Mouse (Mus musculus) limb, embryonic 14.5 days (tissue): ENCODE measurements around the gene Btnl6. TPM values are rescaled to one million over a fixed set of nuclear protein-coding genes. Genes with fewer than 3 reads are reported as not detected.
"Not testable (repeated sequence)": the region's sequence is repeated elsewhere in the genome, so short reads cannot be mapped to it uniquely, and the experiment has no call there.

ENCODE experiments used
- ATAC-seq: fragments of 200-750 bp; cut with Nextera tagmentation; 2 replicates; pipeline ENCODE4 v1.8.0; 2017; ENCODE audit warnings: low read depth, moderate number of reproducible peaks, moderate TSS enrichment; ENCODE audit not compliant: low FRiP score
- DNase-seq: peaks from one replicate; pipeline ENCODE4 v3.0.0-alpha.2; 2015; ENCODE audit warnings: low spot score
- H3K27ac ChIP-seq: fragments of 300-500 bp; sonication (generic); replicated peaks from 2 replicates; pipeline ENCODE4 v1.5.1; 2014; ENCODE audit warnings: low read depth, mild to moderate bottlenecking, low read length, moderate library complexity, mixed read lengths
- H3K27me3 ChIP-seq: fragments of 300-500 bp; sonication (generic); 2 replicates; pipeline ENCODE4 v1.6.1; 2014; ENCODE audit warnings: low read length, mixed read lengths; ENCODE audit not compliant: control insufficient read depth, insufficient read depth
- H3K36me3 ChIP-seq: fragments of 300-500 bp; sonication (generic); 2 replicates; pipeline ENCODE4 v1.6.1; 2014; ENCODE audit warnings: mild to moderate bottlenecking, low read length, moderate library complexity, mixed read lengths; ENCODE audit not compliant: control insufficient read depth, insufficient read depth
- H3K4me1 ChIP-seq: fragments of 300-500 bp; sonication (generic); 2 replicates; pipeline ENCODE4 v1.6.1; 2014; ENCODE audit warnings: antibody characterized with exemption, low read length, mixed read lengths; ENCODE audit not compliant: control insufficient read depth, insufficient read depth
- H3K4me2 ChIP-seq: fragments of 300-500 bp; sonication (generic); replicated peaks from 2 replicates; pipeline ENCODE4 v1.6.1; 2014; ENCODE audit warnings: low read depth, mild to moderate bottlenecking, low read length, moderate library complexity; ENCODE audit not compliant: severe bottlenecking
- H3K4me3 ChIP-seq: fragments of 300-500 bp; sonication (generic); replicated peaks from 2 replicates; pipeline ENCODE4 v1.5.1; 2014; ENCODE audit warnings: low read length
- H3K9ac ChIP-seq: fragments of 300-500 bp; sonication (generic); 2 replicates; pipeline ENCODE4 v1.6.1; 2014; ENCODE audit warnings: mild to moderate bottlenecking, low read depth, low read length, moderate library complexity; ENCODE audit not compliant: severe bottlenecking
- H3K9me3 ChIP-seq: fragments of 300-500 bp; sonication (generic); 2 replicates; pipeline ENCODE4 v1.6.1; 2016; ENCODE audit warnings: low read length; ENCODE audit not compliant: control insufficient read depth
- POLR2A ChIP-seq: fragments of 200-500 bp; IDR thresholded peaks from 2 replicates; pipeline ENCODE4 v1.8.0; 2012; ENCODE audit warnings: inconsistent platforms, mild to moderate bottlenecking, moderate library complexity, borderline replicate concordance; ENCODE audit not compliant: insufficient read depth, insufficient read length; ENCODE audit errors: extremely low read depth
- WGBS: fragments of 180-500 bp; shearing (Covaris S2); extraction: QIAGEN DNeasy Blood & Tissue Kit; methylation state at CpG from one replicate; pipeline ENCODE4 v1.1.7; 2014; 5-methylcytosine and 5-hydroxymethylcytosine counted together
- polyA plus RNA-seq, 2 experiments: library from polyadenylated mRNA; depleted of rRNA in 1 of 2; stranded (reverse) in 1 of 2; unstranded in 1 of 2; fragments of >200 nt; fragmentation: Nextera tagmentation in 1 of 2; extraction: Ambion mirVana in 1 of 2; gene quantifications; 2 replicates each; pipeline versions ENCODE4 v1.2.1 to v1.2.3; 2012 to 2014

Btnl6 gene
- polyA plus RNA-seq, 2 experiments: not detected

DNA sequence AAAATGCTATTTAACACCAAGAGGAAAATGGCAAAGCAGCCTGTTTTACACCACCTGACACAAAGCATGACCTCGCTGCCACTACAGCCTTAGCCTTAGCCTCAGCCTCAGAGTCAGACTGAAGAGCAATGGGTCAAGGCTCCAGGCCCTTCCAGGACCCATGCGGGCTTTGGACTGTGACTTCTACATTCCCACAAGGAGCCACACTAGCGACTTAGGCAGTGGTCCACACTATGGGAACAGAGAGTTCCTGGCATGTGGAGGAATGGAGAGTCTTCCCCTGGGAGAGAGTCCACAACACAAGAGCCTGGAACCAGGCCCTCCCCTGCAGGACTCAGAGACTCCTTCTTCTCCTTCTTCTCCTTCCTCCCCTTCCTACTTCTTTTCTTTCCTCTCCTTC lies 15.5 kb upstream of the Btnl6 start:
- H3K9ac ChIP-seq: no peak overlapping the region
- 87% methylated on average over 3 of the region's 3 CpGs for WGBS
- H3K4me1 ChIP-seq: no peaks in the 10 kb centered on the region
- no peaks in the 10 kb centered on the region for H3K27me3 ChIP-seq
- H3K4me2 ChIP-seq: no peak overlapping the region
- no peak for DNase-seq
- no peak overlapping the region for H3K27ac ChIP-seq
- no peaks in the 10 kb centered on the region for H3K36me3 ChIP-seq
- ATAC-seq: no peak
- no peaks in the 10 kb centered on the region for H3K9me3 ChIP-seq
- no peak for TF ChIP-seq POLR2A
- no peak overlapping the region for H3K4me3 ChIP-seq

DNA sequence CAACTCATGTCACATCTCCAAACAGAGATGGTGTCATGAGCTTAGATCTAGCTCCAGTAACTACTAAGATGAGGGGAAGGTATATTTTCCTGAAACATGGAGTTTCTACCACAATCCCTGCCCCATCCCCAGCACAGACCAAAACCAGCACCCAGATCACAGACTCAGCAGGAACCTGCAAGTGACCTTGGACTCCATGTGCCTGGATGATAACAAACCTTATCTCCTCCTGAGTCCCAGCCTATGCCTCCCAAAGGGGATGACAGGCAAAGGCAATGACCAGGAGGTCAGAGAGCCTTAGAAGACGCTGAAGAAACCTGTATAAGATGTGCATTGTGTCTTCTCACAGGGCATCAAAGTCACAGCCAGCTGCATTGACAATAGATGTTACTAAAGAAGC lies 1.8 kb upstream of the Btnl6 start:
- no peaks in the 10 kb centered on the region for H3K36me3 ChIP-seq
- 68% methylated on average over 1 of the region's 1 CpGs for WGBS
- H3K27ac ChIP-seq: no peak overlapping the region
- ATAC-seq (no peak), DNase-seq (no peak)
- H3K4me1 ChIP-seq: no peaks in the 10 kb centered on the region
- no peaks in the 10 kb centered on the region for H3K27me3 ChIP-seq
- H3K9ac ChIP-seq: no peak overlapping the region
- TF ChIP-seq POLR2A: no peak
- no peak overlapping the region for H3K4me2 ChIP-seq
- no peaks in the 10 kb centered on the region for H3K9me3 ChIP-seq
- no peak overlapping the region for H3K4me3 ChIP-seq

DNA sequence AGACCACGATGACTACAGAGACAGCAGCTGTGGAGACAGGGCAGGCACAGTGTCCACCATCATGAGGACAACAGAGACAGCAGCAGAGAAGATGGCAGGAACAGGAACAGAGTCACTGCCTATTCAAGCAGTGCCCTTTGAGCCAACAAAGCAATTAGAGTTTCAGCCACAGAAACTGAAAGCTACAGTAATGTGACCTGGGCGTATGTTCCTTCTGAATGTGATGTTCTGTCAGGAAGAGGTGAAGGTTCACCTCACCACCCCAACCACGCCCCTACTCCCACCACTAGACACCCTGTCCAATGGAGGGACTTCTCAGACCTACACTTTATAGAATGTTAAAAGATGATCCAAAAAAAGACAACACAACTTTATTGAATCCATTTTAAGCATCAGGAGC lies 1.4 kb upstream of the Btnl6 start:
- H3K27ac ChIP-seq, H3K4me3 ChIP-seq, H3K9ac ChIP-seq, DNase-seq, H3K36me3 ChIP-seq, H3K27me3 ChIP-seq, H3K4me1 ChIP-seq, ATAC-seq, H3K4me2 ChIP-seq, H3K9me3 ChIP-seq: not testable (repeated sequence)
- WGBS: 68% methylated on average over 3 of the region's 3 CpGs

DNA sequence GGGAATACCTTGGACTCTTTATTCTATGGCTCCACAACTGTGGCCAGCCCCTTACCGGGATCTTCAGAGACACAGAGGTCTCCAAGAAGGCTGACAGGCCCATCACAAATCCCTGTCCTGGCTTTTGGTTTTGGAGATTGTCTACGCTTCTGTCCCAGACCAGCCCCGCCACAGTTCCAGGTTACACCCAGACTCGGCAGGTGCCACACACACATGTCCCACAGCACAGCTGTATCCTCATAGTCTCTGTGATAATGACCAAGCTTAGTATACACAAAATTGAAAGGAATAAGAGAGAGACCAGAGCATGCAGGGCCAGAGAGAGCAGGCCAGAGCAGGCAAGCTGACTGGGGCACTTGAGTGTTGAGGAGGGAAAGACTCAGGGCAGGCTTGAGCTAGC lies 643 bp upstream of the Btnl6 start:
- Histone ChIP-seq H3K9ac (no peak overlapping the region), H3K27ac (no peak overlapping the region), H3K4me1 (no peaks in the 10 kb centered on the region), H3K4me3 (no peak overlapping the region), H3K27me3 (no peaks in the 10 kb centered on the region), H3K4me2 (no peak overlapping the region), H3K36me3 (no peaks in the 10 kb centered on the region), H3K9me3 (no peaks in the 10 kb centered on the region)
- DNase-seq: no peak
- ATAC-seq: no peak
- 86% methylated on average over 4 of the region's 4 CpGs for WGBS
- no peak for TF ChIP-seq POLR2A

DNA sequence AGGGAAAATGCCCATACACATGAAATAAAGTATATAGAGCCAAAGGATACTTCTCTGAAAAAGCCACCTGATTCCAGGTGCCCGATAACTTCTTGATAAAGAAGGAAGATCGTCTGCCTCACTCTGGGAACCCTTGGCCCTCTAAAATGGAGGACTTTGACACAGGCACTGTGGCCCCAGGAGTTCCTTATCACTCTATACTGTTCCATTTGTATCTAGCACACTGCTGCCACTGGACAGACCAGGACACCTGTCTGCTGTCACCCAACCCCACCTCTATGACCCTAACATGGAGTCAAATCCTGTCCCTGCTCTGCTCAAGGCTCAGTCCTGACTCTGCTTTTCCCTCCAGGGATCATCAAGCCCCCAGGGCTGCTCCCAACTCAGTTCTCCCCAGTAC lies 638 bp downstream of the Btnl6 start:
- Histone ChIP-seq H3K9me3 (no peaks in the 10 kb centered on the region), H3K27ac (no peak overlapping the region), H3K4me3 (no peak overlapping the region), H3K9ac (no peak overlapping the region), H3K4me1 (no peaks in the 10 kb centered on the region), H3K4me2 (no peak overlapping the region), H3K27me3 (no peaks in the 10 kb centered on the region), H3K36me3 (no peaks in the 10 kb centered on the region)
- DNase-seq (no peak), ATAC-seq (no peak)
- 82% methylated on average over 2 of the region's 2 CpGs for WGBS
- TF ChIP-seq POLR2A: no peak

DNA sequence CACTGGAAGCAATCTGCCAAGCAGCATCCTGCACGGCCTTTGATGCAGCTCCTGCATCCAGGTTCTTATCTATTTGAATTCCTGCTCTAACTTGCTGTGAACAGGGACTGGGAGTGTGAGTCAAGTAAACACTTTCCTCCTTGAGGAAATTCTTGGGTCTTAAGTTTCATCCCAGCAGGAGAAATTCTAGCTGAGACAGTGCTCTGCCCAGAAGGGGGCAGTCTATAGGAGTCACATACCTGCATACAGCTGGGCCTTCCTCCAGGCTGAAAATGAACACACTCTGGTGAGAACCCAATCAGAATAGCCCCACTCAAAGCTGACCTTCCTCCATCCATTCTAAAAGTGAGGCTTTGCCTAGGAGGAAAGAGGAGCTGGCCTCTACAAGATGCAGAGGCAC lies 5.4 kb downstream of the Btnl6 start:
- H3K27ac ChIP-seq, H3K27me3 ChIP-seq, H3K9ac ChIP-seq, H3K36me3 ChIP-seq, H3K4me1 ChIP-seq, ATAC-seq, H3K9me3 ChIP-seq, H3K4me2 ChIP-seq, H3K4me3 ChIP-seq: not testable (repeated sequence)
- DNase-seq: peak; percentile 7
- WGBS: 68% methylated on average over 1 of the region's 1 CpGs
